Mouse (Mus musculus): Measurements from ENCODE around the gene Sec13. TPM values are rescaled to one million over a fixed set of nuclear protein-coding genes. Genes with fewer than 3 reads are reported as not detected.
"Not testable (repeated sequence)": the region's sequence is repeated elsewhere in the genome, so short reads cannot be mapped to it uniquely, and the experiment has no call there.

The Sec13 gene
- total and polyA plus RNA-seq, 3 experiments = 145 to 257 (median 209) TPM

DNA sequence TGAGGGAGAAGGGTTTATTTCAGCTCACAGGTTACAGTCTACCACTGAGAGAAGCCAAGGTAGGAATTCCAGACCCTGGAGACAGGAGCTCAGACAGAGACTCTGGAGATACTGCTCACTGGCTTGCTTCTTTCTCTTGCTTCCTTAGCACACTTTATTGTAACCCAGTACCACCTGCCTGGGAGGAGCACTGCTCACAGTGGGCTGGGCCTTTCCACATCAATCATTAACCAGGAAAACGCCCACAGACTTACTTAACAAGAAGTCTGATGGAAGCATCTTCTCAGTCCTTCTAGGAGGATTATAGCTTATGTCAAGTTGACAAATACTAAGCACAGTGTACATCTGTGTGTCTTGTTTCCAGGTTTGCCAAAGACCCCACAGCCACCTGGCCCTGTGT is 25.7 kb downstream of the Sec13 start:
- dilution Hi-C loops (cut with MboI; ENCODE audit: extremely low pct_ligation_motif_present, extremely low pct_unique_long_range_greater_than_20kb, low sequenced_read_pairs) = no loop called here
- Histone ChIP-seq H3K9ac (ENCODE audit: insufficient read depth, low read depth) (no peak overlapping the region), H3K4me3 (replicated peaks in 1 of 3; ENCODE audit: low read depth in 2 of 3, low read length in 2 of 3, poor library complexity in 1 of 3) (no peak overlapping the region), H3K4me1 (ENCODE audit: control insufficient read depth in 1 of 2, insufficient read depth in 2 of 2) (peaks cover 11 to 33% of the 10 kb centered on the region in 2 experiments), H3K27ac (ENCODE audit: insufficient read depth, low read depth) (peak overlapping the region; percentile 62), H3K4me2 (ENCODE audit: insufficient read depth, low read depth, poor library complexity, severe bottlenecking) (no peak overlapping the region), H3K79me2 (replicated peaks; ENCODE audit: control insufficient read depth, extremely low read depth, insufficient read depth, poor library complexity, severe bottlenecking) (no peaks in the 10 kb centered on the region; the same call in 1 of the 2 replicates), H3K9me3 (replicated peaks; ENCODE audit: low read length) (no peaks in the 10 kb centered on the region), H3K36me3 (replicated peaks in 1 of 2; ENCODE audit: control insufficient read depth in 1 of 2, insufficient read depth in 1 of 2, low read length in 1 of 2) (peaks cover 80 to 95% of the 10 kb centered on the region in 2 experiments), H3K27me3 (replicated peaks) (no peaks in the 10 kb centered on the region)
- in situ Hi-C loops (cut with MboI; ENCODE audit: low pct_ligation_motif_present, low pct_unique_long_range_greater_than_20kb, low sequenced_read_pairs) = no loop called here
- TF ChIP-seq CHD2 (IDR thresholded peaks at IDR 0.05; ENCODE audit: low read length) = no peak
- no peak for TF ChIP-seq IRF4 (IDR thresholded peaks at IDR 0.05; ENCODE audit: low read depth, low read length)
- TF ChIP-seq GABPA (IDR thresholded peaks at IDR 0.05; ENCODE audit: insufficient replicate concordance, low read depth, low read length) = no peak
- no peak for TF ChIP-seq ZC3H11A (IDR thresholded peaks at IDR 0.05; ENCODE audit: low read depth, low read length)
- no peak for DNase-seq (ENCODE audit: extremely low read depth)

DNA sequence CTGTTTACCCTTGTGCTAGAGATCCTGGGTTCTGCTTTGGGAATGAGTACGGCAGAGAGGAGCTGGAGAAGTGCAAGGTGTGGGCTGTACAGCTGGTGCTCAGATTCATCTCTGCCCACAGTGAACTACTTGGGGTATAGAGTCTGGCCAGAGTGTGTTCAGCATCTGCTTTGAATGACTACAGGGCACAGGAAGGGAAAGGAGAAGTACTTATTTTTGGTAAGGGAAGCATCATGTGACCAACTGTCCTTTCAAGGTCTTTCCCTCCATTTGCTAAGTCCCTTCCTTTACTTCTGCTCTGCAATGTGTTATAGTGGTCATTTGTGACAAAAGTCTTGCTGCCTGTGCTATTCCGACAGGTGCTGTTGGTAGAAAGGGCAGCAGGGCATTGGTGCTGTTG is 26.3 kb downstream of the Sec13 start:
- in situ Hi-C loops (cut with MboI; ENCODE audit: low pct_ligation_motif_present, low pct_unique_long_range_greater_than_20kb, low sequenced_read_pairs) (no loop called here), dilution Hi-C loops (cut with MboI; ENCODE audit: extremely low pct_ligation_motif_present, extremely low pct_unique_long_range_greater_than_20kb, low sequenced_read_pairs) (no loop called here)
- peaks cover 11 to 33% of the 10 kb centered on the region in 2 experiments for H3K4me1 ChIP-seq (ENCODE audit: control insufficient read depth in 1 of 2, insufficient read depth in 2 of 2)

DNA sequence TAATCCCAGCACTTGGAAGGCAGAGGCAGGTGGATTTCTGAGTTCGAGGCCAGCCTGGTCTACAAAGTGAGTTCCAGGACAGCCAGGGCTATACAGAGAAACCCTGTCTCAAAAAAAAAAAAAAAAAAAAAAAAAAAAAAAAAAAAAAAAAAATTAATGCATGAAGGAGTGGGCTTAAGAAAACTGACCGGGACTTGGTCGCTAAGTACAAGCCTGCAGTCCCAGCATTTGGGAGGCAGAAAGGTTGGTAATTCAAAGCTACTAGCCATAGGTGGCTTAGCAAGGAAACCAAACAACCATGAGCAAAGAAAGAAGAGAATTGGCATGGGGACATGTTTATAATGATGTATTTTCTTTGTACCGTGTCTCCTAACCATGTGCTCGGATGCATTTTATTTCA is 27.2 kb downstream of the Sec13 start:
- H3K4me2 ChIP-seq (ENCODE audit: insufficient read depth, low read depth, poor library complexity, severe bottlenecking); H3K27me3 ChIP-seq (replicated peaks); H3K79me2 ChIP-seq (replicated peaks; ENCODE audit: control insufficient read depth, extremely low read depth, insufficient read depth, poor library complexity, severe bottlenecking); H3K9ac ChIP-seq (ENCODE audit: insufficient read depth, low read depth); DNase-seq (ENCODE audit: extremely low read depth); H3K4me3 ChIP-seq (replicated peaks in 1 of 3; ENCODE audit: low read depth in 2 of 3, low read length in 2 of 3, poor library complexity in 1 of 3); H3K9me3 ChIP-seq (replicated peaks; ENCODE audit: low read length); in situ Hi-C loops (cut with MboI; ENCODE audit: low pct_ligation_motif_present, low pct_unique_long_range_greater_than_20kb, low sequenced_read_pairs); H3K27ac ChIP-seq (ENCODE audit: insufficient read depth, low read depth); dilution Hi-C loops (cut with MboI; ENCODE audit: extremely low pct_ligation_motif_present, extremely low pct_unique_long_range_greater_than_20kb, low sequenced_read_pairs): not testable (repeated sequence)
- Histone ChIP-seq H3K36me3 (replicated peaks in 1 of 2; ENCODE audit: control insufficient read depth in 1 of 2, insufficient read depth in 1 of 2, low read length in 1 of 2) (peaks cover 80 to 95% of the 10 kb centered on the region in 2 experiments), H3K4me1 (ENCODE audit: control insufficient read depth in 1 of 2, insufficient read depth in 2 of 2) (peaks cover 11 to 33% of the 10 kb centered on the region in 2 experiments)
- TF ChIP-seq ZNF384 (IDR thresholded peaks at IDR 0.05; ENCODE audit: low read depth, low read length) = peak; percentile 65

More for the DNA sequence above, 26.3 kb downstream of the Sec13 start:
- Histone ChIP-seq H3K79me2 (replicated peaks; ENCODE audit: control insufficient read depth, extremely low read depth, insufficient read depth, poor library complexity, severe bottlenecking) (no peaks in the 10 kb centered on the region; the same call in 1 of the 2 replicates), H3K36me3 (replicated peaks in 1 of 2; ENCODE audit: control insufficient read depth in 1 of 2, insufficient read depth in 1 of 2, low read length in 1 of 2) (peaks cover 81 to 95% of the 10 kb centered on the region in 2 experiments), H3K27me3 (replicated peaks) (no peaks in the 10 kb centered on the region), H3K27ac (ENCODE audit: insufficient read depth, low read depth) (peak overlapping the region; percentile 62), H3K4me3 (replicated peaks in 1 of 3; ENCODE audit: low read depth in 2 of 3, low read length in 2 of 3, poor library complexity in 1 of 3) (no peak overlapping the region), H3K4me2 (ENCODE audit: insufficient read depth, low read depth, poor library complexity, severe bottlenecking) (no peak overlapping the region), H3K9me3 (replicated peaks; ENCODE audit: low read length) (no peaks in the 10 kb centered on the region), H3K9ac (ENCODE audit: insufficient read depth, low read depth) (no peak overlapping the region)
- TF ChIP-seq IRF4 (IDR thresholded peaks at IDR 0.05; ENCODE audit: low read depth, low read length) (0 out of 2 replicates have a peak, but pooled peaks have one; percentile 8), KAT2A (IDR thresholded peaks at IDR 0.05; ENCODE audit: insufficient replicate concordance, low read length) (no peak), TCF12 (IDR thresholded peaks at IDR 0.05; ENCODE audit: low read depth, low read length) (0 out of 2 replicates have a peak, but pooled peaks have one; percentile 17), MAZ (IDR thresholded peaks at IDR 0.05; ENCODE audit: low read depth, low read length) (no peak), MAX (IDR thresholded peaks at IDR 0.05; ENCODE audit: low read length) (peak; percentile 45; the same call in 1 of the 2 replicates), SIN3A (IDR thresholded peaks at IDR 0.05; ENCODE audit: low read length) (no peak), EP300 (IDR thresholded peaks at IDR 0.05; ENCODE audit: low read length) (peak; percentile 70), BHLHE40 (IDR thresholded peaks at IDR 0.05; ENCODE audit: low read depth, low read length) (peak; percentile 66), ETS1 (conservative IDR thresholded peaks at IDR 0.05; ENCODE audit: low read depth, low read length) (peak; percentile 30; the same call in 1 of the 2 replicates), USF2 (conservative IDR thresholded peaks at IDR 0.05; ENCODE audit: low read depth, low read length) (peak; percentile 82), MAFK (IDR thresholded peaks at IDR 0.05; ENCODE audit: insufficient replicate concordance, low read length) (no peak), MYC (IDR thresholded peaks at IDR 0.05; ENCODE audit: low read depth, low read length) (0 out of 2 replicates have a peak, but pooled peaks have one; percentile 9), USF1 (IDR thresholded peaks at IDR 0.05; ENCODE audit: low read depth, low read length) (peak; percentile 73), MEF2A (IDR thresholded peaks at IDR 0.05; ENCODE audit: borderline replicate concordance, low read depth, low read length) (peak; percentile 95)
- peak; percentile 71 for DNase-seq (ENCODE audit: extremely low read depth)
